Mouse (Mus musculus) kidney, postnatal 4 days (tissue): ENCODE measurements around the gene B020011L13Rik.
"Not testable (repeated sequence)": the region's sequence is repeated elsewhere in the genome, so short reads cannot be mapped to it uniquely, and the experiment has no call there.

Experiments used
- DNase-seq, 2 experiments: peaks; one replicate each; pipeline ENCODE4 v3.0.0; 2021; ENCODE audit warnings: mixed read lengths in 2 of 2

Gene B020011L13Rik

DNA sequence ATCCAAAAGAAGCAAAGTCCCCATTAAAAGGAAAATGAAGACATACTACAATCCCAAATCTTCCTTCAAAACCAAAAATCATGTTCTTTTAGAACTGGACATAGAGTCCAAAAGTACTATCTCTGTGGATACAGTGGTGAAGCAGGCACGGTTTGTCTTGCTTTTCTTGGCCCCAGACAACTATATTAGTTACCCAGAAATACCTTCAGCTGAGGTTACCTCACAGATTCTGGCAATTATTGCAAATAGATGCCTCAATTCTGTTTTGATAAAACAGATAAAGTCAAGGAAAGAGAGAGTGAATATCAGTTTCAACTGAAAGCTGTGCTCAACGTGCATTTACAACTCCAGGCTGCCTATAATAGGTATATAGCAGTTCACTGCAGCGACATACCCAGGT is at the start of gene B020011L13Rik:
Gene B020011L13Rik, plus strand, starts transcription at position 301 of the 400 bp plus-strand sequence.
- not testable (repeated sequence) for DNase-seq

DNA sequence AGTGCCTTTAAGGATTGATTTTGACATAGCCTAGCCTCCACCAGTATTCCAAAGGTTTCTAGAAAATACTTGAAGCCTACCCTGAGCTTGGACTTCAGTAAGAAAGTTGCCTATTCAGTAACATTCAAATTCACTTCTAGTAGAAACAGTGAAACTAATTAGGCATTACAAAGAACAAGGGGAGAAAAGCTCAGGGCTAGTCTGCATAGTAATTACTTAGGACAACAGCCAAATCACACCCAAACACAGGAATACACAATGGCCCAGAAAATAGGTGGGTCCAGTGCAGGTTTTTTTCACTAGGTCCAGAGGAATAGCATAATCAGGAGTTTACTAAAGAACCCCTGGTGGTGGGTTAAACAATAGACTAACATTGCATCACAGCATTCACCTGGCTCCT is 35.3 kb downstream of the B020011L13Rik start:
- DNase-seq = not testable (repeated sequence)

DNA sequence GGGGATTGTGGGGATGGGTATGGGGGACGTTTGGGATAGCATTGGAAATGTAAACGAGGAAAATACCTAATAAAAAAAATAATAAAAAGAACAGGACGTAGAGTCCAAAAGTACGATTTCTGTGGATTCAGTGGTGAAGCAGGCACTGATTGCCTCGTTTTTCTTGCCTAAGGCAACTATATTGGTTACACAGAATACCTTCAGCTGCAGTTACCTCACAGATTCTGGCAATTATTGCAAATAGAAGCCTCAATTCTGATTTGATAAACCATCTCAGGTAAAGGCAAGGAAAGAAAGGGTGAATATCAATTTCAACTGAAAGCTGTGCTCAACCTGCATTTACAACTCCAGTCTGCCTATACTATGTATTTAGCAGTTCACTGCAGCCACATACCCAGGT is 48.8 kb downstream of the B020011L13Rik start, which contains the start of gene Gm28360:
Gene Gm28360, plus strand, starts transcription at position 301 of the 400 bp plus-strand sequence.
- DNase-seq = not testable (repeated sequence)

DNA sequence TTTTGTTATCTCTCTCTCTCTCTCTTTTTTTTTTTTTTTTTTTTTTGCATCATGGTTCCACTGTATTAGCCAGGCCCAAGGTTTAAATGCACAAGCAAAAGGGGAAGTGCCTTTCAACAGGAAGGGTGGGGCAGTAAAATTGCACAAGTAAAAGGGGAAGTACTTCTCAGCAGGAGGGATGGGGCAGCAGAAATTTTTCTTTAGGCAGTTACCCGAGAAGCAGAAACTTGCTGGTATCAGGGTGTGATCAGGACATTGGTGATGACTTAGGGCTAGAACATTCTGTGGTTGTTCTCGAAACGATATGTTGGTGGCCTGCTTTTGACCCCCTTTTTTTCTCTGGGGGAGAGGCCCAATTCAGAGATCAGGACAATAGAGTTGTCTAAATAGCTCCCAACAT is 70.8 kb downstream of the B020011L13Rik start:
- DNase-seq = not testable (repeated sequence)
